In the genomic region with DNA sequence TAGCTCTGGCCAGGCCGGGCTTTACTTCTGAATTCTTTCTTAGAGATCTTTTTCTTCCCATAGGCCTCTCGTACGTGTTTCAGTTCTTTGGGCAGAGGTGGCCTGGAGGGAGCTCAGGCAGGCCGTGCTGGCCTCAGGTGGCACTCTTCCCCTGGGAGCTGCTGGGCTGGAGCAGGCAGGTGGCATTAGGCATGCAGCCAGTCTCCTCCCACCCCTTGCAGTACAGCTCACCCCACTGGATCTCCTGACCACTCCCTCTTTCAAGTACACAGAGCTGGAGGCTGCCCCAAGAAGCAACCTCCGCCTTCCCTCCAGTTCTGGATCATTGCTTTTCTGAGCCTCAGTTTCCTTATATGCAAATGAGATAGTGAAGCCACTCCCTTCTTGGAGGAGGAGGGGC, we compare ENCODE assay signal across 7 mouse cellular contexts. TPM values are rescaled to one million over a fixed set of nuclear protein-coding genes. Genes with fewer than 3 reads are reported as not detected.
DNase-seq lines count a peak whose midpoint lies in the region; ATAC-seq and TF ChIP-seq lines count a peak whose summit lies in the region.

No protein-coding gene starts in this region.

- no peaks in the 10 kb centered on the region for H3K9me3 ChIP-seq in hindbrain, embryonic 13.5 days
- no peaks in the 10 kb centered on the region for H3K9me3 ChIP-seq in liver, embryonic 13.5 days (replicated peaks)
- H3K9me3 ChIP-seq in stomach, postnatal 0 days (ENCODE audit: control insufficient read depth, low read length) = no peaks in the 10 kb centered on the region

- no peak overlapping the region for H3K4me3 ChIP-seq in hindbrain, embryonic 13.5 days
- H3K4me3 ChIP-seq in liver, embryonic 13.5 days (replicated peaks) = no peak overlapping the region
- H3K4me3 ChIP-seq in stomach, postnatal 0 days (ENCODE audit: low read depth, low read length) = no peak overlapping the region

- H3K36me3 ChIP-seq in hindbrain, embryonic 13.5 days = no peaks in the 10 kb centered on the region
- H3K36me3 ChIP-seq in liver, embryonic 13.5 days = no peaks in the 10 kb centered on the region
- no peaks in the 10 kb centered on the region for H3K36me3 ChIP-seq in stomach, postnatal 0 days (ENCODE audit: control insufficient read depth, insufficient read depth, low read length)

- no peak for TF ChIP-seq EP300 in stomach, postnatal 0 days (optimal IDR thresholded peaks at IDR 0.05)

- 13% methylated on average over 5 of the region's 5 CpGs for WGBS in hindbrain, embryonic 13.5 days
- WGBS in liver, embryonic 13.5 days (ENCODE audit: insufficient replicate concordance) = 41% methylated on average over 5 of the region's 5 CpGs
- 27% methylated on average over 5 of the region's 5 CpGs for WGBS in stomach, postnatal 0 days

- DNase-seq in urinary bladder, adult 18-20 months (ENCODE audit: low spot score in 2 of 2) = peak; percentile 60 to 75
- no peak for DNase-seq in urinary bladder, postnatal 10 days (ENCODE audit: low spot score)
- DNase-seq in liver, embryonic 13.5 days = no peak
- DNase-seq in stomach, postnatal 0 days (ENCODE audit: low spot score) = peak; percentile 92
- no peak for DNase-seq in left cerebral cortex, postnatal 25 days (ENCODE audit: low spot score in 2 of 2)
- no peak for DNase-seq in layer of hippocampus, postnatal 25 days (ENCODE audit: extremely low spot score in 1 of 2, low spot score in 1 of 2)

- peak overlapping the region; percentile 46 for H3K9ac ChIP-seq in hindbrain, embryonic 13.5 days
- peak overlapping the region; percentile 11; the same call in 1 of the 2 replicates for H3K9ac ChIP-seq in liver, embryonic 13.5 days
- H3K9ac ChIP-seq in stomach, postnatal 0 days (ENCODE audit: low read length) = no peak overlapping the region

- peak overlapping the region; percentile 15; the same call in 1 of the 2 replicates for H3K4me2 ChIP-seq in hindbrain, embryonic 13.5 days
- H3K4me2 ChIP-seq in liver, embryonic 13.5 days = 0 out of 2 replicates have a peak overlapping the region, but pooled peaks have one; percentile 3
- H3K4me2 ChIP-seq in stomach, postnatal 0 days (replicated peaks; ENCODE audit: low read depth) = no peak overlapping the region

- intact Hi-C loops in left cerebral cortex, postnatal 25 days (cut with DNase I) = no loop called here

- ATAC-seq in hindbrain, embryonic 13.5 days (ENCODE audit: low FRiP score) = peak; percentile 66
- ATAC-seq in liver, embryonic 13.5 days (ENCODE audit: low read depth) = peak; percentile 47; the same call in 1 of the 2 replicates
- peak; percentile 92 for ATAC-seq in stomach, postnatal 0 days (ENCODE audit: low FRiP score, low TSS enrichment)

- H3K27me3 ChIP-seq in hindbrain, embryonic 13.5 days = peaks cover 91% of the 10 kb centered on the region
- no peaks in the 10 kb centered on the region for H3K27me3 ChIP-seq in liver, embryonic 13.5 days
- H3K27me3 ChIP-seq in stomach, postnatal 0 days (ENCODE audit: control insufficient read depth, insufficient read depth, low read length) = no peaks in the 10 kb centered on the region

- H3K27ac ChIP-seq in hindbrain, embryonic 13.5 days = no peak overlapping the region
- H3K27ac ChIP-seq in liver, embryonic 13.5 days = no peak overlapping the region
- peak overlapping the region; percentile 80 for H3K27ac ChIP-seq in stomach, postnatal 0 days (replicated peaks)

- H3K4me1 ChIP-seq in hindbrain, embryonic 13.5 days (replicated peaks) = peaks cover 48% of the 10 kb centered on the region
- peaks cover 19% of the 10 kb centered on the region for H3K4me1 ChIP-seq in liver, embryonic 13.5 days (replicated peaks)
- H3K4me1 ChIP-seq in stomach, postnatal 0 days (replicated peaks; ENCODE audit: control insufficient read depth, insufficient read depth) = peaks cover 12% of the 10 kb centered on the region

- TF ChIP-seq CTCF in stomach, postnatal 0 days (IDR thresholded peaks at IDR 0.05; ENCODE audit: low read depth) = peak; percentile 17; the same call in 1 of the 2 replicates

RNA-seq across cellular contexts. Expression of a gene that starts 26.9 kb away (rescaled TPM):
- 6.1 and 6.3 TPM in 2 replicates for polyA plus RNA-seq in hindbrain, embryonic 13.5 days (2015; fragmentation: Nextera tagmentation; extraction: Ambion mirVana)
- polyA plus RNA-seq in liver, embryonic 13.5 days (2015; fragmentation: Nextera tagmentation; extraction: Ambion mirVana) = 0.20 and 0.32 TPM in 2 replicates
- 1.3 and 1.7 TPM in 2 replicates for polyA plus RNA-seq in stomach, postnatal 0 days (2015; fragmentation: Nextera tagmentation; extraction: Ambion mirVana)
- 10 to 100 TPM; 90.4 to 91.2 TPM for total RNA-seq in left cerebral cortex, postnatal 25 days (2021)
- 100 to 1,000 TPM; 121 to 142 TPM for total RNA-seq in layer of hippocampus, postnatal 25 days (2021)

RNA-seq across cellular contexts. Expression of a gene that starts 37.2 kb away (rescaled TPM):
- 0.44 and 0.50 TPM in 2 replicates for polyA plus RNA-seq in hindbrain, embryonic 13.5 days (2015; fragmentation: Nextera tagmentation; extraction: Ambion mirVana)
- 3.2 and 3.4 TPM in 2 replicates for polyA plus RNA-seq in liver, embryonic 13.5 days (2015; fragmentation: Nextera tagmentation; extraction: Ambion mirVana)
- polyA plus RNA-seq in stomach, postnatal 0 days (2015; fragmentation: Nextera tagmentation; extraction: Ambion mirVana) = 9.6 and 10.7 TPM in 2 replicates
- total RNA-seq in left cerebral cortex, postnatal 25 days (2021) = 10 to 100 TPM; 12.2 to 16.1 TPM
- 10 to 100 TPM; 30.5 to 32.4 TPM for total RNA-seq in layer of hippocampus, postnatal 25 days (2021)

Comparison
In these comparisons a context has a peak if more than half of its experiments do, and no peak if none do; other contexts are left out.
1. DNase-seq: peak in urinary bladder, adult 18-20 months (2 of 2) and stomach, postnatal 0 days (single experiment); none in urinary bladder, postnatal 10 days (single experiment), liver, embryonic 13.5 days (single experiment), left cerebral cortex, postnatal 25 days (0 of 2) and layer of hippocampus, postnatal 25 days (0 of 2).
2. Peak in every context shown above with its lines, with median percentiles within 50 percentile points of each other: ATAC-seq.